In the genomic region with DNA sequence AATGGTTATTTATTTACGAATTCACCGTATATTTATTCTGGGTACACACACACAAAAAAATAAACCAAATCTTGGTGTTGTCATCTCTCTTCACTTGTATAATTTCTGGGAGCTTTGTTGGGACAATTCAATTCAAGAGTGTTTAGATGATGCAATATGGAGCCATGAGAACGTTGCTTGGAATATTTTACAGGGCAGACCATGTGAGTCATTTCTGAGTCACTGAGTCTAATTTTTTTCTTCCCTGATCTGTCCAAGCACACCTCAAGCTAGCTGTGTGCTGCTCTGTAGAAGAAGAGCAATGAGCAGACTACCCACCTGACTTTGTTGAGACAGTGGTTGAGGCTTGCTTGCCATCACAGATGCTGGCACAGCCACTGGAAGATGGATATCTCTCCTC, we compare ENCODE assay signal across 21 mouse cellular contexts.
A peak's percentile ranks its signal among the peaks of the same experiment; 100 is the strongest.
DNase-seq lines count a peak whose midpoint lies in the region; ATAC-seq lines count a peak whose summit lies in the region.
"Had no signal": no experiment of that assay in that cellular context is flagged by ENCODE, and none has a peak within 500 bp of the region (broad histone marks: within the 10 kb centered on the region; RNA-seq: fewer than 3 reads in every experiment).

No protein-coding gene starts in this region.

- H3K27ac ChIP-seq in limb, embryonic 13.5 days: 0 out of 2 replicates have a peak overlapping the region, but pooled peaks have one; percentile 10
- no peak overlapping the region for H3K27ac ChIP-seq in midbrain, embryonic 15.5 days
- H3K27ac ChIP-seq: embryonic facial prominence, embryonic 12.5 days; forebrain, embryonic 13.5 days had no signal

- H3K4me3 ChIP-seq in limb, embryonic 13.5 days: no peak overlapping the region
- H3K4me3 ChIP-seq in midbrain, embryonic 15.5 days: no peak overlapping the region
- H3K4me3 ChIP-seq: embryonic facial prominence, embryonic 12.5 days; forebrain, embryonic 13.5 days; heart, embryonic 12.5 days had no signal

- no peaks in the 10 kb centered on the region for H3K9me3 ChIP-seq in limb, embryonic 13.5 days
- no peaks in the 10 kb centered on the region for H3K9me3 ChIP-seq in midbrain, embryonic 15.5 days
- H3K9me3 ChIP-seq: embryonic facial prominence, embryonic 12.5 days; forebrain, embryonic 13.5 days; heart, embryonic 12.5 days had no signal

- peaks cover 8% of the 10 kb centered on the region; the same call in 1 of the 2 replicates for H3K4me1 ChIP-seq in limb, embryonic 13.5 days
- peaks cover 21% of the 10 kb centered on the region for H3K4me1 ChIP-seq in midbrain, embryonic 15.5 days
- H3K4me1 ChIP-seq: embryonic facial prominence, embryonic 12.5 days; heart, embryonic 12.5 days had no signal

- no peak overlapping the region for H3K4me2 ChIP-seq in limb, embryonic 13.5 days (replicated peaks)
- H3K4me2 ChIP-seq in midbrain, embryonic 15.5 days: no peak overlapping the region
- H3K4me2 ChIP-seq: embryonic facial prominence, embryonic 12.5 days; forebrain, embryonic 13.5 days; heart, embryonic 12.5 days had no signal

- H3K9ac ChIP-seq in limb, embryonic 13.5 days: no peak overlapping the region
- no peak overlapping the region for H3K9ac ChIP-seq in midbrain, embryonic 15.5 days
- H3K9ac ChIP-seq: embryonic facial prominence, embryonic 12.5 days; forebrain, embryonic 13.5 days; forebrain, postnatal 0 days; heart, embryonic 12.5 days had no signal

- no peaks in the 10 kb centered on the region for H3K36me3 ChIP-seq in limb, embryonic 13.5 days
- H3K36me3 ChIP-seq in midbrain, embryonic 15.5 days (replicated peaks): no peaks in the 10 kb centered on the region
- H3K36me3 ChIP-seq: embryonic facial prominence, embryonic 12.5 days; heart, embryonic 12.5 days had no signal

- H3K27me3 ChIP-seq in limb, embryonic 13.5 days: no peaks in the 10 kb centered on the region
- H3K27me3 ChIP-seq in midbrain, embryonic 15.5 days (replicated peaks): no peaks in the 10 kb centered on the region
- H3K27me3 ChIP-seq: CH12.LX; embryonic facial prominence, embryonic 12.5 days; forebrain, embryonic 13.5 days; heart, embryonic 12.5 days had no signal

- peak; percentile 4 for DNase-seq in adrenal gland, adult 2 months
- DNase-seq in adrenal gland, adult 18-20 months (ENCODE audit: low spot score in 2 of 2): no peak
- DNase-seq in 3134 (ENCODE audit: extremely low read depth, insufficient read length, low spot score) (peak; percentile 14), NIH3T3 (ENCODE audit: low read depth) (peak; percentile 21)
- no peak for DNase-seq in lung, adult 18-20 months
- DNase-seq: adrenal gland, adult 8-10 months; adrenal gland, postnatal 36 days; cerebellum, adult 11 months; cerebellum, adult 8-10 months; cerebellum, postnatal 25 days; forebrain, postnatal 0 days; gastrocnemius, postnatal 14 days had no signal

- no peak for ATAC-seq in limb, embryonic 13.5 days (ENCODE audit: low FRiP score, low read depth)
- no peak for ATAC-seq in midbrain, embryonic 15.5 days (replicated peaks)
- ATAC-seq: activated CD4-positive, CD25-positive, alpha-beta regulatory T cell, adult 4 months; forebrain, embryonic 13.5 days; forebrain, postnatal 0 days; hindbrain, embryonic 16.5 days; inflammation-experienced regulatory T-cells, adult 6 months had no signal

- 84% methylated on average over 3 of the region's 3 CpGs for WGBS in limb, embryonic 13.5 days
- WGBS in midbrain, embryonic 15.5 days: 95% methylated on average over 3 of the region's 3 CpGs

Comparison
In these comparisons a context has a peak if more than half of its experiments do, and no peak if none do; other contexts are left out.
1. DNase-seq: peak in adrenal gland, adult 2 months (single experiment), 3134 (single experiment) and NIH3T3 (single experiment); none in adrenal gland, adult 18-20 months (0 of 2) and lung, adult 18-20 months (0 of 2).